Mouse (Mus musculus): Measurements from ENCODE around the gene Arxes2. TPM values are rescaled to one million over a fixed set of nuclear protein-coding genes. Genes with fewer than 3 reads are reported as not detected.

The Arxes2 gene
- polyA plus RNA-seq (2012; rRNA removed) = 1.5 and 1.9 TPM in 2 replicates

GRCm38 (mm10) chrX:135993664-135994119 is at the start of gene Arxes2:
TSS of gene Arxes2 (plus strand) at chrX:135993824.

DNA sequence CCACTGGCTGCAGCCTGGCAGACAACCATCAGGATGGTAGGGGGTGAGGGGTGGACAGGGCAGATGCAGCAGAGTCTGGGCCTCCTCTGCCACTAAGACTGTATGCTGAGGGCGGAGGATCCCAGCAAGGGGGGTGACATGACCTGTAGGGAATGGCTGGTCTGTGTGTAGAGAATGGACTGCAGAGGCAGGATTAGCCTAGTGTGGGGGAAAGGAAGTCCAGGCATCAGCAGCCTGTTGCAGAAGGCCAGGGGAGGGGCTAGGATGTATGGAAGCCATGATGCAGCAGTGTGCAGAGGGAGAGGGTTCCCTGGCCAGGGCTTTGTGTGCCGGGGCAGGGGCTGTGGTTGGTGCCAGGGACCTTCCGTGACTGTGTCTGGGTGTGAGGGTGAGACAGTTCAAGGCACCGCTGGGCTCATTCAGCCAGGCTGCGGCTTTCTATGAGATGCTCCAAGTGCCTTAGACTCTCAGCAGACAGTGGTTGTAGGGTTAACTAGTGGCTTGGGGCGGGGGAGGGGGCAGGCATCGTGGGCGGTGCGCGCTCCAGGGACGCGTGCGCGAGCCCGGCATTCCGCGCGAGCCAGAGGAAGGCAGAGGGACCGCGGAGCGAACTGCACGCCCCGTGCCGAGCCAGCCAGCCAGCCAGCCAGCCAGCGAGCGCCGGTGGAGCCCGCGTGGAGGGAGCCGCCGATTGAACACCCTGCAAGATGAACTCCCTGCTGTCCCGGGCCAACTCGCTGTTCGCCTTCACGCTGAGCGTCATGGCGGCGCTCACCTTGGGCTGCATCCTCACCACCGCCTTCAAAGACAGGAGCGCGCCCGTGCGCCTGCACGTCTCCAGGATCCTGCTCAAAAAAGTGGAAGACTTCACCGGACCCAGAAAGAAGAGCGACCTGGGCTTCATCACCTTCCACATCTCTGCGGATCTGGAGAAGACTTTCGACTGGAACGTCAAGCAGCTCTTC is 39.5 kb downstream of the Arxes2 start, which contains the start of gene Arxes1:
TSS of gene Arxes1 (plus strand) at position 569 of the 965 bp plus-strand sequence.

Other genes starting within 250 kb of the Arxes2 start
- 0.31 and 0.60 TPM in 2 replicates for gene Bhlhb9, start 196.2 kb upstream of the Arxes2 start, polyA plus RNA-seq (2012; rRNA removed)
- 0.14 and 1.3 TPM in 2 replicates for gene Gprasp2, start 154.8 kb upstream of the Arxes2 start, polyA plus RNA-seq (2012; rRNA removed)
- 0.57 and 1.1 TPM in 2 replicates for gene Arxes1, start 39.5 kb downstream of the Arxes2 start, polyA plus RNA-seq (2012; rRNA removed)
- gene Bex2, start 74.4 kb downstream of the Arxes2 start, polyA plus RNA-seq (2012; rRNA removed) = 1.1 and 1.6 TPM in 2 replicates
- gene Nxf3, start 91.4 kb downstream of the Arxes2 start, polyA plus RNA-seq (2012; rRNA removed) = 0.02 and 0.04 TPM in 2 replicates
- gene Bex4, start 145.2 kb downstream of the Arxes2 start, polyA plus RNA-seq (2012; rRNA removed) = 0.25 and 0.40 TPM in 2 replicates
- gene Tceal8, start 178.5 kb downstream of the Arxes2 start, polyA plus RNA-seq (2012; rRNA removed) = 0.25 and 0.27 TPM in 2 replicates
- 0.28 TPM in 1 of 2 replicates, not detected in the other for gene Tceal5, start 210.1 kb downstream of the Arxes2 start, polyA plus RNA-seq (2012; rRNA removed)
- not detected in 2 replicates for gene Tceal7, start 221.0 kb downstream of the Arxes2 start, polyA plus RNA-seq (2012; rRNA removed)
- gene Bex1, start 221.7 kb downstream of the Arxes2 start, polyA plus RNA-seq (2012; rRNA removed) = 0.24 and 0.53 TPM in 2 replicates